Mouse (Mus musculus) E14TG2a.4 (cell line): ENCODE measurements around the gene Esyt1.

Source experiments
- CTCF ChIP-seq: conservative IDR thresholded peaks from 2 replicates; pipeline ENCODE4 v1.5.1; 2014; ENCODE audit warnings: low read length
- POU5F1 ChIP-seq: IDR thresholded peaks from 2 replicates; pipeline ENCODE4 v1.6.1; 2014; ENCODE audit warnings: low read length, borderline replicate concordance

DNA sequence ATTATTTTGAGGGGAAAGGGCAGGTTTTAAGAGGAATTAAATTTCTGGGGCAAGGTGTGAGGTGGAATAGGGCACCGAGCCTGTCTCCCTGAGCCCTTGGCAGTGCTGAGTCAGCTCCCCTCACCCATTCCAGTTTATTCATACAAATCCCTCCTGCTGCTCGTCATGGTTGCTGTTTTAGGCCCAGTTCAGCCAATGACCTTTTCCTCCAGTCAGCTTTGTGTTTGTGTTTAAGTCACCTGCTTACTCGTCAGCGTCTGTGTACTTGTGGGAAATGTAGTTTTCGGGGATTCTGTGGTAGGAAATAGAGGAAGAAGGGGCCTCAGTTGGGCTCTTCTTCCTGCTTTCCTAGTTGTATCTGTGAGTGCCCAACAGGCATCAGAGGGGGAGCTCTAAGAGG lies 36.3 kb downstream of the Esyt1 start:
- no peak for TF ChIP-seq CTCF
- TF ChIP-seq POU5F1 = no peak
